Mouse (Mus musculus) hindbrain, postnatal 0 days (tissue): Measurements from ENCODE around the gene Syndig1l. TPM values are rescaled to one million over a fixed set of nuclear protein-coding genes. Genes with fewer than 3 reads are reported as not detected.

ENCODE experiments used
- ATAC-seq: fragments of 200-750 bp; cut with Nextera tagmentation; 2 replicates; pipeline ENCODE4 v1.8.0; 2017; ENCODE audit warnings: mild to moderate bottlenecking, moderate TSS enrichment, moderate library complexity
- DNase-seq: peaks from one replicate; pipeline ENCODE4 v3.0.0-alpha.2; 2015; ENCODE audit warnings: low spot score
- H3K27ac ChIP-seq: fragments of 300-500 bp; sonication (generic); 2 replicates; pipeline ENCODE4 v1.5.1; 2014; ENCODE audit warnings: mild to moderate bottlenecking
- H3K27me3 ChIP-seq: fragments of 300-500 bp; sonication (generic); 2 replicates; pipeline ENCODE4 v1.6.1; 2014; ENCODE audit warnings: low read length, mixed read lengths; ENCODE audit not compliant: insufficient read depth
- H3K36me3 ChIP-seq: fragments of 300-500 bp; sonication (generic); 2 replicates; pipeline ENCODE4 v1.6.1; 2014; ENCODE audit warnings: low read length, mixed read lengths; ENCODE audit not compliant: insufficient read depth
- H3K4me1 ChIP-seq: fragments of 300-500 bp; sonication (generic); 2 replicates; pipeline ENCODE4 v1.6.1; 2014; ENCODE audit warnings: antibody characterized with exemption, low read length, mixed read lengths; ENCODE audit not compliant: insufficient read depth
- H3K4me2 ChIP-seq: fragments of 300-500 bp; sonication (generic); 2 replicates; pipeline ENCODE4 v1.6.1; 2014; ENCODE audit warnings: low read depth, mild to moderate bottlenecking, low read length, moderate library complexity, mixed read lengths
- H3K4me3 ChIP-seq: fragments of 300-500 bp; sonication (generic); 2 replicates; pipeline ENCODE4 v1.5.1; 2014; ENCODE audit warnings: low read length
- H3K9ac ChIP-seq: fragments of 300-500 bp; sonication (generic); replicated peaks from 2 replicates; pipeline ENCODE4 v1.6.1; 2014; ENCODE audit warnings: mild to moderate bottlenecking, low read length, moderate library complexity, mixed read lengths
- H3K9me3 ChIP-seq: fragments of 300-500 bp; sonication (generic); 2 replicates; pipeline ENCODE4 v1.6.1; 2016; ENCODE audit warnings: low read length, mixed read lengths
- CTCF ChIP-seq: IDR thresholded peaks from 2 replicates; pipeline ENCODE4 v1.5.1; 2016; ENCODE audit warnings: antibody characterized with exemption, control low read depth, low read depth
- WGBS: fragments of 180-500 bp; shearing (Covaris S2); extraction: QIAGEN DNeasy Blood & Tissue Kit; methylation state at CpG from one replicate; pipeline ENCODE4 v1.1.7; 2014; 5-methylcytosine and 5-hydroxymethylcytosine counted together
- polyA plus RNA-seq: library from polyadenylated mRNA; unstranded; fragments of >200 nt; fragmentation: Nextera tagmentation; extraction: Ambion mirVana; gene quantifications from 2 replicates; pipeline ENCODE4 v1.2.1, GENCODE M21; 2015
- total RNA-seq: library from RNA; depleted of rRNA; stranded (reverse); fragments of >200 nt; gene quantifications from 2 replicates; pipeline ENCODE4 v1.2.3, GENCODE M21; 2014

Syndig1l gene
- total and polyA plus RNA-seq, 2 experiments from 2014 or later = 12.2 to 19.6 TPM

- no peak for TF ChIP-seq CTCF
- no peaks in the 10 kb centered on the region for H3K9me3 ChIP-seq
- H3K36me3 ChIP-seq = no peaks in the 10 kb centered on the region
- ATAC-seq (peak; percentile 50), DNase-seq (peak; percentile 68)
- H3K4me1 ChIP-seq = peaks cover 10% of the 10 kb centered on the region; the same call in 1 of the 2 replicates
- H3K4me3 ChIP-seq = no peak overlapping the region
- 0 out of 2 replicates have a peak overlapping the region, but pooled peaks have one; percentile 8 for H3K27ac ChIP-seq
- 0 out of 2 replicates have a peak, but pooled peaks cover 3% of the 10 kb centered on the region for H3K27me3 ChIP-seq
- 28% methylated on average over 7 of the region's 7 CpGs for WGBS
- H3K9ac ChIP-seq = no peak overlapping the region
- H3K4me2 ChIP-seq = no peak overlapping the region
These were observed 4.0 kb upstream of the Syndig1l start for GRCm38 (mm10) chr12:84702586-84702985.

- Histone ChIP-seq H3K36me3 (no peaks in the 10 kb centered on the region), H3K4me3 (no peak overlapping the region), H3K9me3 (no peaks in the 10 kb centered on the region), H3K27me3 (no peaks in the 10 kb centered on the region), H3K4me1 (no peaks in the 10 kb centered on the region), H3K9ac (no peak overlapping the region), H3K27ac (no peak overlapping the region), H3K4me2 (no peak overlapping the region)
- ATAC-seq (no peak), DNase-seq (no peak)
- no peak for TF ChIP-seq CTCF
- WGBS = 84% methylated on average over 6 of the region's 6 CpGs
These were observed 6.5 kb downstream of the Syndig1l start for GRCm38 (mm10) chr12:84692141-84692540.

DNA sequence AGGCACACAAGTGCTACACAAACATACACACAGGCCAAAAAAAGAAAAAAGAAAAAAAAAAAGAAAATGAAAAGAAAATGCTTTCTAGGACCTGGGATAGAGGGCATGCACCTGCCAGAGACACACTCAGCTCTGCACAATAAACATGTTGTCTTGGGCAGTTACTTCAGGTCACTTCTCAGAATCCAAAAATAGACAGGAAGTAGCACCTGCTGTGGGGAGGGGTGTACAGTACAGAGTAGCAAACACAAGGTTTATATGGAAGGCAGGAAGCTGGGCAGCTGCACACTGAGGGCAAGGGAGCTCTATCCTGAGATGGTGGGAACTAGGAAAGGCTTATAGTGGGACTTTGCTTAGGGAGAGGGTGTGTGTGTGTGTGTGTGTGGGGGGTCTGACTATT, 7.3 kb downstream of the Syndig1l start:
- H3K36me3 ChIP-seq = no peaks in the 10 kb centered on the region
- no peak overlapping the region for H3K27ac ChIP-seq
- no peak for DNase-seq
- no peak overlapping the region for H3K4me2 ChIP-seq
- no peak for ATAC-seq
- H3K4me1 ChIP-seq = no peaks in the 10 kb centered on the region
- H3K4me3 ChIP-seq = no peak overlapping the region
- H3K27me3 ChIP-seq = no peaks in the 10 kb centered on the region
- no peak for TF ChIP-seq CTCF
- no peaks in the 10 kb centered on the region for H3K9me3 ChIP-seq
- H3K9ac ChIP-seq = no peak overlapping the region

DNA sequence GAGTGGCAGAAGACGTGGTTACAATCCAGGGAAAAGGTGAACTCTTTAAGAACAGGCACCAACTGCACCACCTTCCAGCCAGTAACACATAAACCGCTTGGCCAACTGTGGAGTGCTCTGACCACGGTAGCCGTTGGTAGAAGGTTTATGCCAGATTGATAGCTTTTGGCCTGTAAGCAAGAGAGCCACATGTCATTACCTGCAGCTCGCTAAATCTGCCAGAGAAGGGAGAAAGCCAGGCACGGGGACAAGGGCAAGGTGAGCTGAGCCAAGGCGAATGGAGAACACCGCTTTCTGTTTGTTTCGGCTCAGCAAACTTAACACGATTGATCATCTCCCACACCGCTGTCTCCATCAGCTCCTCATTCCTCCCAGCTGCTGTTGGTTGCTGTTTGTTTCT, 9.6 kb downstream of the Syndig1l start:
- Histone ChIP-seq H3K4me1 (no peaks in the 10 kb centered on the region), H3K27me3 (no peaks in the 10 kb centered on the region), H3K9ac (no peak overlapping the region), H3K27ac (no peak overlapping the region), H3K4me2 (no peak overlapping the region), H3K4me3 (no peak overlapping the region), H3K9me3 (no peaks in the 10 kb centered on the region), H3K36me3 (no peaks in the 10 kb centered on the region)
- DNase-seq (no peak), ATAC-seq (no peak)
- TF ChIP-seq CTCF = no peak
- 88% methylated on average over 11 of the region's 11 CpGs for WGBS

- Histone ChIP-seq H3K27ac (no peak overlapping the region), H3K4me3 (no peak overlapping the region), H3K4me1 (no peaks in the 10 kb centered on the region), H3K36me3 (no peaks in the 10 kb centered on the region), H3K27me3 (no peaks in the 10 kb centered on the region), H3K4me2 (no peak overlapping the region), H3K9ac (no peak overlapping the region), H3K9me3 (no peaks in the 10 kb centered on the region)
- 87% methylated on average over 4 of the region's 4 CpGs for WGBS
- no peak for TF ChIP-seq CTCF
- no peak for DNase-seq
- no peak for ATAC-seq
These were observed 11.1 kb downstream of the Syndig1l start for GRCm38 (mm10) chr12:84687531-84687930.

- no peaks in the 10 kb centered on the region for H3K27me3 ChIP-seq
- H3K9me3 ChIP-seq = no peaks in the 10 kb centered on the region
- 5% methylated on average over 4 of the region's 4 CpGs for WGBS
- ATAC-seq = no peak
- no peaks in the 10 kb centered on the region for H3K36me3 ChIP-seq
- H3K4me1 ChIP-seq = no peaks in the 10 kb centered on the region
- H3K9ac ChIP-seq = no peak overlapping the region
- no peak overlapping the region for H3K27ac ChIP-seq
- no peak for TF ChIP-seq CTCF
- no peak overlapping the region for H3K4me3 ChIP-seq
- DNase-seq = peak; percentile 8
- H3K4me2 ChIP-seq = no peak overlapping the region
These were observed 12.5 kb downstream of the Syndig1l start for GRCm38 (mm10) chr12:84686176-84686575.

GRCm38 (mm10) chr12:84684569-84684968, 14.1 kb downstream of the Syndig1l start:
- Histone ChIP-seq H3K9me3 (no peaks in the 10 kb centered on the region), H3K4me3 (no peak overlapping the region), H3K27me3 (no peaks in the 10 kb centered on the region), H3K9ac (no peak overlapping the region), H3K36me3 (no peaks in the 10 kb centered on the region), H3K27ac (no peak overlapping the region), H3K4me2 (no peak overlapping the region), H3K4me1 (no peaks in the 10 kb centered on the region)
- TF ChIP-seq CTCF = no peak
- WGBS = 52% methylated on average over 7 of the region's 7 CpGs
- no peak for DNase-seq
- no peak for ATAC-seq
